In genomic region chrX:52651975-52652374, GRCm38 (mm10) we compare ENCODE assay signal across 8 mouse cellular contexts. TPM values are rescaled to one million over a fixed set of nuclear protein-coding genes. Genes with fewer than 3 reads are reported as not detected.
DNase-seq lines count a peak whose midpoint lies in the region; ATAC-seq lines count a peak whose summit lies in the region.

No protein-coding gene starts in this region.

- H3K27ac ChIP-seq in intestine, embryonic 14.5 days (ENCODE audit: low read depth) = peak overlapping the region; percentile 87
- H3K27ac ChIP-seq in limb, embryonic 10.5 days = peak overlapping the region; percentile 88
- H3K27ac ChIP-seq in midbrain, embryonic 11.5 days (ENCODE audit: low read depth, low read length) = peak overlapping the region; percentile 30; the same call in 1 of the 2 replicates

- H3K9me3 ChIP-seq in intestine, embryonic 14.5 days (ENCODE audit: control insufficient read depth, low read length) = no peaks in the 10 kb centered on the region
- H3K9me3 ChIP-seq in limb, embryonic 10.5 days (replicated peaks) = no peaks in the 10 kb centered on the region
- no peaks in the 10 kb centered on the region for H3K9me3 ChIP-seq in midbrain, embryonic 11.5 days (ENCODE audit: control insufficient read depth, low read length)

- peak; percentile 4 to 61 for DNase-seq in adrenal gland, adult (ENCODE audit: inconsistent age in 2 of 2, low spot score in 1 of 2)
- DNase-seq in adrenal gland, postnatal 4 days (ENCODE audit: low spot score in 2 of 2) = no peak
- peak; percentile 47 for DNase-seq in brain, adult 2 months (ENCODE audit: low read depth, low spot score)
- peak; percentile 10 to 11 for DNase-seq in gastrocnemius, adult 8-10 months (ENCODE audit: low spot score in 2 of 2)
- peak; percentile 65 for DNase-seq in intestine, embryonic 14.5 days (ENCODE audit: low spot score)
- DNase-seq in limb, embryonic 10.5 days (ENCODE audit: low spot score) = peak; percentile 41
- DNase-seq in midbrain, embryonic 11.5 days (ENCODE audit: low spot score, missing footprints) = peak; percentile 89
- DNase-seq in urinary bladder, postnatal 36 days (ENCODE audit: low spot score in 2 of 2) = peak; percentile 6 to 11

- 23% methylated on average over 10 of the region's 10 CpGs for WGBS in intestine, embryonic 14.5 days
- WGBS in limb, embryonic 10.5 days = 13% methylated on average over 10 of the region's 10 CpGs
- WGBS in midbrain, embryonic 11.5 days = 19% methylated on average over 10 of the region's 10 CpGs

- H3K9ac ChIP-seq in intestine, embryonic 14.5 days (ENCODE audit: low read length) = no peak overlapping the region
- peak overlapping the region; percentile 24; the same call in 1 of the 2 replicates for H3K9ac ChIP-seq in midbrain, embryonic 11.5 days (ENCODE audit: low read length)

- no peaks in the 10 kb centered on the region; the same call in 1 of the 2 replicates for H3K4me1 ChIP-seq in intestine, embryonic 14.5 days (replicated peaks; ENCODE audit: control insufficient read depth, insufficient read depth, low read length)
- peaks cover 37% of the 10 kb centered on the region for H3K4me1 ChIP-seq in limb, embryonic 10.5 days
- peaks cover 7% of the 10 kb centered on the region; the same call in 1 of the 2 replicates for H3K4me1 ChIP-seq in midbrain, embryonic 11.5 days (ENCODE audit: control insufficient read depth, insufficient read depth, low read length)

- peak overlapping the region; percentile 20; the same call in 1 of the 2 replicates for H3K4me2 ChIP-seq in intestine, embryonic 14.5 days (ENCODE audit: low read length)
- H3K4me2 ChIP-seq in midbrain, embryonic 11.5 days = no peak overlapping the region

- no peak overlapping the region for H3K4me3 ChIP-seq in intestine, embryonic 14.5 days (ENCODE audit: low read depth, low read length)
- H3K4me3 ChIP-seq in limb, embryonic 10.5 days = peak overlapping the region; percentile 32
- no peak overlapping the region for H3K4me3 ChIP-seq in midbrain, embryonic 11.5 days (ENCODE audit: low read depth, low read length)

- H3K36me3 ChIP-seq in intestine, embryonic 14.5 days (ENCODE audit: control insufficient read depth, insufficient read depth, low read length) = no peaks in the 10 kb centered on the region
- H3K36me3 ChIP-seq in limb, embryonic 10.5 days = no peaks in the 10 kb centered on the region
- no peaks in the 10 kb centered on the region for H3K36me3 ChIP-seq in midbrain, embryonic 11.5 days (ENCODE audit: control insufficient read depth, insufficient read depth, low read length)

- peak; percentile 60; the same call in 1 of the 2 replicates for ATAC-seq in intestine, embryonic 14.5 days (replicated peaks; ENCODE audit: low FRiP score, low TSS enrichment, low read depth)
- peak; percentile 55; the same call in 1 of the 2 replicates for ATAC-seq in midbrain, embryonic 11.5 days (ENCODE audit: low FRiP score)

- no peaks in the 10 kb centered on the region for H3K27me3 ChIP-seq in intestine, embryonic 14.5 days (replicated peaks; ENCODE audit: control insufficient read depth, insufficient read depth, low read length)
- H3K27me3 ChIP-seq in limb, embryonic 10.5 days (ENCODE audit: low read depth, poor library complexity, severe bottlenecking) = 0 out of 2 replicates have a peak, but pooled peaks cover 16% of the 10 kb centered on the region
- H3K27me3 ChIP-seq in midbrain, embryonic 11.5 days (ENCODE audit: control insufficient read depth, insufficient read depth, low read length) = no peaks in the 10 kb centered on the region

RNA-seq across cellular contexts. Expression of gene Gpc3, which starts 38.2 kb away (rescaled TPM):
- 100 to 1,000 TPM; 202 to 258 TPM for total RNA-seq in adrenal gland, postnatal 4 days (2021)
- total RNA-seq in gastrocnemius, adult 8-10 months (2022) = 1 to 10 TPM; 1.8 to 6.9 (median 4.1) TPM
- polyA plus RNA-seq in intestine, embryonic 14.5 days (2014; fragmentation: Nextera tagmentation; extraction: Ambion mirVana) = 634 and 708 TPM in 2 replicates
- polyA plus RNA-seq in limb, embryonic 10.5 days (2016; fragmentation: Nextera tagmentation; extraction: Ambion mirVana) = 1,000 and 1,116 TPM in 2 replicates
- polyA plus RNA-seq in midbrain, embryonic 11.5 days (2014; fragmentation: Nextera tagmentation; extraction: Ambion mirVana) = 225 and 252 TPM in 2 replicates

Comparison
In these comparisons a context has a peak if more than half of its experiments do, and no peak if none do; other contexts are left out.
1. DNase-seq: peak in adrenal gland, adult (2 of 2), brain, adult 2 months (single experiment), gastrocnemius, adult 8-10 months (2 of 2), intestine, embryonic 14.5 days (single experiment), limb, embryonic 10.5 days (single experiment), midbrain, embryonic 11.5 days (single experiment) and urinary bladder, postnatal 36 days (2 of 2); none in adrenal gland, postnatal 4 days (0 of 2).
2. H3K27ac ChIP-seq: peak in every context shown above with its lines; median percentile 88 in limb, embryonic 10.5 days; 87 in intestine, embryonic 14.5 days; 30 in midbrain, embryonic 11.5 days.